10 mouse cellular contexts compared by ENCODE assay signal in the genomic region with DNA sequence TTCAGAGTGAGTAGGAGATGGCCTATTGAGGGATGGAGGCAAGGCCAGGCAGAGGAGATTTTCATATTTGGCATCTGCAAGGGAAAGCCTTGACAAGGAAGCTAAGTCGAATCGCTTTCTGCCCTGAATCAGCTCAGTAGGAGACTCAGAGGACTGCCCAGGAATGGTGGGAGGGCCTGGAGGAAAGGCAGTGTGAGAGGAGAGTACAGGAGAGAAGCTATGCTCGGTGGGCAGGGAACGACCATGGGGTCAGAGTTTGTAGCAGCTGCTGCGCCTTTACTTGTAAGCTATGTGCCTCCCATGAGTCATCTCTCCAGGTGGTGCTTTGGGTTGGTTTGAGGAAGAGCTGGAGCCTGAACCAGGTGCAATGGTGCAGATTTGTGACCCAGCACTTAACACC. TPM values are rescaled to one million over a fixed set of nuclear protein-coding genes. Genes with fewer than 3 reads are reported as not detected.
DNase-seq lines count a peak whose midpoint lies in the region; ATAC-seq and TF ChIP-seq lines count a peak whose summit lies in the region.
"Had no signal": no experiment of that assay in that cellular context is flagged by ENCODE, and none has a peak within 500 bp of the region (broad histone marks: within the 10 kb centered on the region; RNA-seq: fewer than 3 reads in every experiment).

No protein-coding gene starts in this region.

- H3K9ac ChIP-seq in embryonic facial prominence, embryonic 15.5 days, result no peak overlapping the region
- H3K9ac ChIP-seq in intestine, postnatal 0 days (ENCODE audit: low read depth, low read length), result no peak overlapping the region
- H3K9ac ChIP-seq in neural tube, embryonic 14.5 days (replicated peaks; ENCODE audit: low read depth, low read length), result peak overlapping the region; percentile 96; the same call in 1 of the 2 replicates

- H3K4me1 ChIP-seq in embryonic facial prominence, embryonic 15.5 days, result peaks cover 36% of the 10 kb centered on the region
- peaks cover 5% of the 10 kb centered on the region; the same call in 1 of the 2 replicates for H3K4me1 ChIP-seq in intestine, postnatal 0 days (replicated peaks; ENCODE audit: control insufficient read depth, insufficient read depth, low read length)
- H3K4me1 ChIP-seq in neural tube, embryonic 14.5 days (ENCODE audit: control insufficient read depth, insufficient read depth, low read length), result peaks cover 28% of the 10 kb centered on the region

- DNase-seq in layer of hippocampus, adult 9-11 months, result peak; percentile 27
- no peak for DNase-seq in layer of hippocampus, postnatal 14 days (ENCODE audit: low spot score in 2 of 2)
- DNase-seq in ovary, postnatal 10 days (ENCODE audit: low spot score), result no peak
- DNase-seq in gastrocnemius, adult 8-10 months (ENCODE audit: low spot score in 2 of 2), result no peak
- DNase-seq in c-Kit-positive CD71-positive TER-119-positive erythroid progenitor cells, embryonic 14.5 days (ENCODE audit: low spot score), result no peak
- DNase-seq: adrenal gland, postnatal 10 days had no signal

- H3K27me3 ChIP-seq in embryonic facial prominence, embryonic 15.5 days, result no peaks in the 10 kb centered on the region
- H3K27me3 ChIP-seq in intestine, postnatal 0 days (replicated peaks; ENCODE audit: control insufficient read depth, insufficient read depth, low read length), result no peaks in the 10 kb centered on the region
- no peaks in the 10 kb centered on the region for H3K27me3 ChIP-seq in neural tube, embryonic 14.5 days (ENCODE audit: control insufficient read depth, insufficient read depth, low read length)

- H3K9me3 ChIP-seq in embryonic facial prominence, embryonic 15.5 days (replicated peaks), result no peaks in the 10 kb centered on the region
- no peaks in the 10 kb centered on the region for H3K9me3 ChIP-seq in intestine, postnatal 0 days (ENCODE audit: control insufficient read depth)
- H3K9me3 ChIP-seq in neural tube, embryonic 14.5 days (ENCODE audit: control insufficient read depth, low read length), result no peaks in the 10 kb centered on the region

- 39% methylated on average over 5 of the region's 5 CpGs for WGBS in embryonic facial prominence, embryonic 15.5 days
- WGBS in intestine, postnatal 0 days, result 33% methylated on average over 5 of the region's 5 CpGs
- WGBS in neural tube, embryonic 14.5 days, result 49% methylated on average over 5 of the region's 5 CpGs

- H3K4me3 ChIP-seq in embryonic facial prominence, embryonic 15.5 days (replicated peaks), result peak overlapping the region; percentile 67
- no peak overlapping the region for H3K4me3 ChIP-seq in intestine, postnatal 0 days (ENCODE audit: low read depth, low read length)
- peak overlapping the region; percentile 100 for H3K4me3 ChIP-seq in neural tube, embryonic 14.5 days (ENCODE audit: low read depth, low read length)

- peak overlapping the region; percentile 99; the same call in 1 of the 2 replicates for H3K27ac ChIP-seq in embryonic facial prominence, embryonic 15.5 days (replicated peaks)
- no peak overlapping the region for H3K27ac ChIP-seq in intestine, postnatal 0 days (ENCODE audit: low read depth, low read length)
- H3K27ac ChIP-seq in neural tube, embryonic 14.5 days (ENCODE audit: low read depth, low read length), result peak overlapping the region; percentile 99

- TF ChIP-seq CTCF in intestine, postnatal 0 days (IDR thresholded peaks at IDR 0.05; ENCODE audit: low read depth), result no peak

- no peak for ATAC-seq in embryonic facial prominence, embryonic 15.5 days (ENCODE audit: insufficient number of reproducible peaks, low FRiP score, low TSS enrichment, low read depth)
- ATAC-seq in intestine, postnatal 0 days, result no peak
- no peak for ATAC-seq in neural tube, embryonic 14.5 days (ENCODE audit: low read depth)

- H3K4me2 ChIP-seq in embryonic facial prominence, embryonic 15.5 days (replicated peaks), result peak overlapping the region; percentile 86
- H3K4me2 ChIP-seq in intestine, postnatal 0 days (replicated peaks; ENCODE audit: low read depth), result peak overlapping the region; percentile 81
- H3K4me2 ChIP-seq in neural tube, embryonic 14.5 days (ENCODE audit: low read depth, low read length), result peak overlapping the region; percentile 80

- H3K36me3 ChIP-seq in embryonic facial prominence, embryonic 15.5 days, result peaks cover 24% of the 10 kb centered on the region
- H3K36me3 ChIP-seq in intestine, postnatal 0 days (ENCODE audit: control insufficient read depth, insufficient read depth), result peaks cover 25% of the 10 kb centered on the region; the same call in 1 of the 2 replicates
- no peaks in the 10 kb centered on the region for H3K36me3 ChIP-seq in neural tube, embryonic 14.5 days (ENCODE audit: control insufficient read depth, insufficient read depth, low read length)

RNA-seq across cellular contexts. Expression of a gene that starts 1.7 kb away (rescaled TPM):
- total RNA-seq in layer of hippocampus, postnatal 14 days (2021), result 100 to 1,000 TPM; 289 to 305 TPM
- 691 and 729 TPM in 2 replicates for polyA plus RNA-seq in embryonic facial prominence, embryonic 15.5 days (2015; fragmentation: Nextera tagmentation; extraction: Ambion mirVana)
- polyA plus RNA-seq in intestine, postnatal 0 days (2015; fragmentation: Nextera tagmentation; extraction: Ambion mirVana), result 185 and 196 TPM in 2 replicates
- polyA plus RNA-seq in neural tube, embryonic 14.5 days (2014; fragmentation: Nextera tagmentation; extraction: Ambion mirVana), result 320 and 364 TPM in 2 replicates
- total RNA-seq in gastrocnemius, adult 8-10 months (2022), result 10 to 100 TPM; 55.1 to 68.1 (median 64.3) TPM

RNA-seq across cellular contexts. Expression of a gene that starts 2.1 kb away (rescaled TPM):
- 10 to 100 TPM; 21.9 to 28.1 TPM for total RNA-seq in layer of hippocampus, postnatal 14 days (2021)
- 28.8 and 29.4 TPM in 2 replicates for polyA plus RNA-seq in embryonic facial prominence, embryonic 15.5 days (2015; fragmentation: Nextera tagmentation; extraction: Ambion mirVana)
- 17.1 and 17.5 TPM in 2 replicates for polyA plus RNA-seq in intestine, postnatal 0 days (2015; fragmentation: Nextera tagmentation; extraction: Ambion mirVana)
- 33.1 and 34.4 TPM in 2 replicates for polyA plus RNA-seq in neural tube, embryonic 14.5 days (2014; fragmentation: Nextera tagmentation; extraction: Ambion mirVana)
- total RNA-seq in gastrocnemius, adult 8-10 months (2022), result 10 to 100 TPM; 33.1 to 43.7 (median 34.2) TPM

RNA-seq across cellular contexts. Expression of a gene that starts 35.7 kb away (rescaled TPM):
- total RNA-seq in layer of hippocampus, postnatal 14 days (2021), result 10 to 100 TPM; 70.7 to 71.0 TPM
- 39.0 and 43.3 TPM in 2 replicates for polyA plus RNA-seq in embryonic facial prominence, embryonic 15.5 days (2015; fragmentation: Nextera tagmentation; extraction: Ambion mirVana)
- 18.9 and 22.8 TPM in 2 replicates for polyA plus RNA-seq in intestine, postnatal 0 days (2015; fragmentation: Nextera tagmentation; extraction: Ambion mirVana)
- 24.9 and 25.1 TPM in 2 replicates for polyA plus RNA-seq in neural tube, embryonic 14.5 days (2014; fragmentation: Nextera tagmentation; extraction: Ambion mirVana)
- 1 to 10 TPM; 2.4 to 3.8 (median 3.1) TPM for total RNA-seq in gastrocnemius, adult 8-10 months (2022)

RNA-seq across cellular contexts. Expression of a gene that starts 42.9 kb away (rescaled TPM):
- total RNA-seq in layer of hippocampus, postnatal 14 days (2021), result 10 to 100 TPM; 45.5 to 53.6 TPM
- 4.1 TPM in 2 replicates for polyA plus RNA-seq in embryonic facial prominence, embryonic 15.5 days (2015; fragmentation: Nextera tagmentation; extraction: Ambion mirVana)
- polyA plus RNA-seq in intestine, postnatal 0 days (2015; fragmentation: Nextera tagmentation; extraction: Ambion mirVana), result 0.93 and 1.2 TPM in 2 replicates
- 1.3 and 1.8 TPM in 2 replicates for polyA plus RNA-seq in neural tube, embryonic 14.5 days (2014; fragmentation: Nextera tagmentation; extraction: Ambion mirVana)
- total RNA-seq in gastrocnemius, adult 8-10 months (2022), result not detected
- total RNA-seq: megakaryocyte-erythroid progenitor cell, adult 5-6 weeks had no signal

RNA-seq across cellular contexts. Expression of a gene that starts 51.3 kb away (rescaled TPM):
- total RNA-seq in layer of hippocampus, postnatal 14 days (2021), result 10 to 100 TPM; 26.1 to 30.4 TPM
- polyA plus RNA-seq in embryonic facial prominence, embryonic 15.5 days (2015; fragmentation: Nextera tagmentation; extraction: Ambion mirVana), result 64.0 and 67.1 TPM in 2 replicates
- 47.9 and 56.4 TPM in 2 replicates for polyA plus RNA-seq in intestine, postnatal 0 days (2015; fragmentation: Nextera tagmentation; extraction: Ambion mirVana)
- polyA plus RNA-seq in neural tube, embryonic 14.5 days (2014; fragmentation: Nextera tagmentation; extraction: Ambion mirVana), result 16.8 and 19.3 TPM in 2 replicates
- 1 to 10 TPM; 5.5 to 9.6 (median 8.4) TPM for total RNA-seq in gastrocnemius, adult 8-10 months (2022)
